ENCODE assay signal across 27 mouse cellular contexts in genomic region chr3:21423139-21423538, GRCm38 (mm10).
"Had no signal": no experiment of that assay in that cellular context is flagged by ENCODE, and none has a peak within 500 bp of the region (broad histone marks: within the 10 kb centered on the region; RNA-seq: fewer than 3 reads in every experiment).

No protein-coding gene starts in this region.

- H3K4me2 ChIP-seq: heart, embryonic 11.5 days; heart, embryonic 13.5 days; heart, embryonic 15.5 days; hindbrain, embryonic 13.5 days; hindbrain, embryonic 15.5 days; kidney, embryonic 15.5 days; limb, embryonic 13.5 days; limb, embryonic 15.5 days; liver, embryonic 12.5 days had no signal

- H3K9me3 ChIP-seq: heart, embryonic 13.5 days; heart, embryonic 15.5 days; hindbrain, embryonic 13.5 days; hindbrain, embryonic 15.5 days; kidney, embryonic 15.5 days; limb, embryonic 13.5 days; limb, embryonic 15.5 days; liver, embryonic 12.5 days had no signal

- DNase-seq: gastrocnemius, adult 2 months; gastrocnemius, postnatal 10 days; gastrocnemius, postnatal 25 days; heart, adult 2 months; heart, postnatal 14 days; heart, postnatal 36 days; kidney, adult 11 months; kidney, adult 2 months; kidney, adult 9 months; kidney, postnatal 14 days; kidney, postnatal 36 days; layer of hippocampus, adult 9-11 months; layer of hippocampus, postnatal 36 days; left cerebral cortex, postnatal 4 days had no signal

- H3K4me3 ChIP-seq: gastrocnemius, adult 2 months; heart, adult 2 months; heart, embryonic 13.5 days; heart, embryonic 15.5 days; hindbrain, embryonic 13.5 days; hindbrain, embryonic 15.5 days; kidney, embryonic 15.5 days; limb, embryonic 13.5 days; limb, embryonic 15.5 days; liver, embryonic 12.5 days had no signal

- H3K36me3 ChIP-seq: heart, embryonic 13.5 days; heart, embryonic 15.5 days; hindbrain, embryonic 13.5 days; hindbrain, embryonic 15.5 days; kidney, embryonic 15.5 days; limb, embryonic 13.5 days; limb, embryonic 15.5 days; liver, embryonic 12.5 days had no signal

- ATAC-seq: hindbrain, postnatal 0 days; intestine, embryonic 16.5 days; liver, embryonic 12.5 days had no signal

- H3K9ac ChIP-seq: heart, embryonic 13.5 days; heart, embryonic 15.5 days; hindbrain, embryonic 13.5 days; hindbrain, embryonic 15.5 days; kidney, embryonic 15.5 days; limb, embryonic 13.5 days; limb, embryonic 15.5 days; liver, embryonic 12.5 days; liver, embryonic 14.5 days had no signal

- H3K4me1 ChIP-seq: limb, embryonic 13.5 days; limb, embryonic 15.5 days; liver, embryonic 12.5 days had no signal

- H3K27me3 ChIP-seq: heart, embryonic 13.5 days; heart, embryonic 15.5 days; hindbrain, embryonic 13.5 days; hindbrain, embryonic 15.5 days; kidney, embryonic 15.5 days; limb, embryonic 13.5 days; limb, embryonic 15.5 days; liver, embryonic 12.5 days had no signal

- H3K27ac ChIP-seq: gastrocnemius, adult 2 months; heart, adult 2 months; heart, embryonic 13.5 days; heart, embryonic 15.5 days; hindbrain, embryonic 13.5 days; hindbrain, embryonic 15.5 days; hindbrain, postnatal 0 days; kidney, embryonic 15.5 days; kidney, postnatal 0 days; limb, embryonic 13.5 days; limb, embryonic 15.5 days; liver, embryonic 12.5 days; liver, embryonic 14.5 days had no signal
